Mouse (Mus musculus) heart, embryonic 11.5 days (tissue): ENCODE measurements around the gene Cish. TPM values are rescaled to one million over a fixed set of nuclear protein-coding genes. Genes with fewer than 3 reads are reported as not detected.

Source experiments
- ATAC-seq: fragments of 200-750 bp; cut with Nextera tagmentation; replicated peaks from 2 replicates; pipeline ENCODE4 v1.8.0; 2017; ENCODE audit warnings: moderate library complexity; ENCODE audit not compliant: insufficient number of reproducible peaks, low FRiP score, low TSS enrichment
- H3K27ac ChIP-seq: fragments of 300-500 bp; sonication (generic); 2 replicates; pipeline ENCODE4 v1.5.1; 2014; ENCODE audit warnings: mild to moderate bottlenecking, low read depth, low read length
- H3K27me3 ChIP-seq: fragments of 300-500 bp; sonication (generic); 2 replicates; pipeline ENCODE4 v1.6.1; 2014; ENCODE audit warnings: mild to moderate bottlenecking, low read length, mixed read lengths; ENCODE audit not compliant: control insufficient read depth, insufficient read depth
- H3K36me3 ChIP-seq: fragments of 300-500 bp; sonication (generic); 2 replicates; pipeline ENCODE4 v1.6.1; 2014; ENCODE audit warnings: mild to moderate bottlenecking, low read length, moderate library complexity, mixed read lengths; ENCODE audit not compliant: control insufficient read depth, insufficient read depth
- H3K4me1 ChIP-seq: fragments of 300-500 bp; sonication (generic); 2 replicates; pipeline ENCODE4 v1.6.1; 2014; ENCODE audit warnings: low read length; ENCODE audit not compliant: control insufficient read depth, insufficient read depth
- H3K4me2 ChIP-seq: fragments of 300-500 bp; sonication (generic); 2 replicates; pipeline ENCODE4 v1.6.1; 2014; ENCODE audit warnings: mild to moderate bottlenecking, moderate library complexity
- H3K4me3 ChIP-seq: fragments of 300-500 bp; sonication (generic); 2 replicates; pipeline ENCODE4 v1.5.1; 2014; ENCODE audit warnings: low read depth, low read length
- H3K9ac ChIP-seq: fragments of 300-500 bp; sonication (generic); 2 replicates; pipeline ENCODE4 v1.6.1; 2014; ENCODE audit warnings: mild to moderate bottlenecking, low read depth, low read length, moderate library complexity
- H3K9me3 ChIP-seq: fragments of 300-500 bp; sonication (generic); replicated peaks from 2 replicates; pipeline ENCODE4 v1.6.1; 2016; ENCODE audit warnings: low read length; ENCODE audit not compliant: control insufficient read depth
- WGBS: fragments of 180-500 bp; shearing (Covaris S2); extraction: QIAGEN DNeasy Blood & Tissue Kit; methylation state at CpG from one replicate; pipeline ENCODE4 v1.1.7; 2014; ENCODE audit not compliant: insufficient replicate concordance; 5-methylcytosine and 5-hydroxymethylcytosine counted together
- polyA plus RNA-seq: library from polyadenylated mRNA; unstranded; fragments of >200 nt; fragmentation: Nextera tagmentation; extraction: Ambion mirVana; gene quantifications from 2 replicates; pipeline ENCODE4 v1.2.1, GENCODE M21; 2014

Gene Cish
- polyA plus RNA-seq, 1 experiment from 2014 or later: 7.7 TPM

DNA sequence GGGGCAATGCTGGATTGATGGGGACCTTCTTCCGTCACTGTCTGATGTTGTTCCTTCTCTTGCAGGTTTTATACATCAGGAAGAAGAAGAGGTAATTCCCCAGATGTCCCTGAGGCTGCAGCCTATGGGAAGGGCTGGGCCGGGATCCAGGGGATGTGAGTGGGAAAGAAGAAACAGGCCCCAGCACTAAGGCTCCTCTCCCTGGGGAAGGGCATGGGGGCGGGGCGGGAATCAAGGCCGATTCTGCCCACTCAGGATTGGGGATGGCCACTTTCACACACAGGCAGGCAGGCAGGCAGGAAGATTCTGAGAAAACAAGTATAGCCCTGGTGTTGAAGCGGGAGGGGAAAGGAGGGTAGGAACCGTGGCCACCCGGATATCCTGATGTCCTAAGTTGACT lies 50.3 kb downstream of the Cish start:
- no peak for ATAC-seq
- H3K4me1 ChIP-seq: no peaks in the 10 kb centered on the region
- H3K9ac ChIP-seq: no peak overlapping the region
- H3K27ac ChIP-seq: no peak overlapping the region
- 75% methylated on average over 8 of the region's 8 CpGs for WGBS
- no peaks in the 10 kb centered on the region for H3K9me3 ChIP-seq
- no peak overlapping the region for H3K4me3 ChIP-seq
- no peaks in the 10 kb centered on the region for H3K36me3 ChIP-seq
- peaks cover 15% of the 10 kb centered on the region for H3K27me3 ChIP-seq
- no peak overlapping the region for H3K4me2 ChIP-seq

- H3K9ac ChIP-seq: no peak overlapping the region
- no peak overlapping the region for H3K4me3 ChIP-seq
- no peak overlapping the region for H3K27ac ChIP-seq
- no peaks in the 10 kb centered on the region for H3K9me3 ChIP-seq
- H3K36me3 ChIP-seq: no peaks in the 10 kb centered on the region
- no peak for ATAC-seq
- 67% methylated on average over 9 of the region's 9 CpGs for WGBS
- no peaks in the 10 kb centered on the region for H3K4me1 ChIP-seq
- H3K4me2 ChIP-seq: no peak overlapping the region
- H3K27me3 ChIP-seq: peaks cover 2% of the 10 kb centered on the region; the same call in 1 of the 2 replicates
These were observed 51.9 kb downstream of the Cish start for GRCm38 (mm10) chr9:107347586-107348183.

DNA sequence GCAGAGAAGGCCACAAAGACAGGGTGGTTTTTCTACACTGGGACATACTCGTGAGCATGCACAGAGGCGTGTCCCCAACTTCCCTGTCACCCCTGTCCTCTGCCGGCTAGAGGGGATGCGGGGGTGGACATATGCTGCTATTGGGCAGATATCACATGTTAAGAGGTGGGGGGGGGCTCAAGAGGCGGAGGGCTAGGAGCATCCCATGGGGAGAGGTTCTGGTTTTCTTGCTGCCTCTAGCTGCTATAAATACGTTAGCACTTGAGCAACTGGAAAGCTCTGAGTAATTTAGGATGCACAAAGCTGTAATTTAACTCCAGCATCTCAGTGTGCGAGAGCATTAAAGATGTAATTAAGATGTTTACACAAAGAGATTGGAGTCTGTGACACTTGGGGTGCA lies 53.5 kb downstream of the Cish start:
- Histone ChIP-seq H3K4me1 (no peaks in the 10 kb centered on the region), H3K36me3 (no peaks in the 10 kb centered on the region), H3K9me3 (no peaks in the 10 kb centered on the region), H3K4me2 (no peak overlapping the region), H3K4me3 (no peak overlapping the region), H3K27me3 (no peaks in the 10 kb centered on the region; the same call in 1 of the 2 replicates), H3K9ac (no peak overlapping the region), H3K27ac (no peak overlapping the region)
- no peak for ATAC-seq
- WGBS: 57% methylated on average over 7 of the region's 7 CpGs

Other genes with a start within 250 kb of the Cish start
- 0.34 and 0.56 TPM in 2 replicates for gene Dock3, start 64.1 kb upstream of the Cish start, polyA plus RNA-seq
- 5.8 and 9.0 TPM in 2 replicates for gene Mapkapk3, start 6.1 kb upstream of the Cish start, polyA plus RNA-seq
- 10.6 and 12.1 TPM in 2 replicates for gene Hemk1, start 42.3 kb downstream of the Cish start, polyA plus RNA-seq
- 0.66 and 0.92 TPM in 2 replicates for gene 6430571L13Rik, start 44.6 kb downstream of the Cish start, polyA plus RNA-seq
- gene Cacna2d2, start 103.6 kb downstream of the Cish start, polyA plus RNA-seq: 5.9 and 7.1 TPM in 2 replicates
- 37.0 and 40.6 TPM in 2 replicates for gene Tmem115, start 237.9 kb downstream of the Cish start, polyA plus RNA-seq
- gene Cyb561d2, start 246.2 kb downstream of the Cish start, polyA plus RNA-seq: 16.6 and 21.9 TPM in 2 replicates
- gene Nprl2, start 246.2 kb downstream of the Cish start, polyA plus RNA-seq: 26.8 TPM in 2 replicates